Mouse (Mus musculus) lung, postnatal 0 days (tissue): ENCODE measurements around the gene Alox15.

Experiments used
- CTCF ChIP-seq: IDR thresholded peaks from 2 replicates; pipeline ENCODE4 v1.5.1; 2016; ENCODE audit warnings: antibody characterized with exemption, mild to moderate bottlenecking
- EP300 ChIP-seq: IDR thresholded peaks from 2 replicates; pipeline ENCODE4 v1.6.1; 2016; ENCODE audit warnings: antibody characterized with exemption, mild to moderate bottlenecking, control low read depth

DNA sequence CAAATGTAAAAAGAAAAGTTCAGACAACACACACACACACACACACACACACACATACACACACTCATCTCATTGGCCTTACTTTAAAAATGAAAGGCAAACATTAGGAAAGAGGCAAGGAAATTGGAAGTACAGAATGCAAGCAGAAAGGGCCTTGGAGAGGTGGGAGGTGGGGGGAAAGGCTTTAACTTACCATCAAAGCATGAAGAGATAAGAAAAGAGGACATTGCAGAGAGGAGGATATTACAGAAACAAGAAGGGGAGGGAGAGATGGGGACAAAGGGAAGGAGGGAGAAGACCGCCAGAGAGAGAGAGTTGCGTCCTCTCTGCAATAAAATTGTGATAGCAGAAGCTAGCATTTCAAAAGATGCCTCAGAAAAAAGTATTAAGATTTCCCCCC is 29.5 kb upstream of the Alox15 start:
- no peak for TF ChIP-seq CTCF
- TF ChIP-seq EP300, result no peak
